Mouse (Mus musculus): ENCODE measurements at regions not wholly inside any gene's neighbourhood (a gene's known extent, or its start where the extent isn't known, plus 50 kb on each side); places are given as distances from the start of the nearest gene placed in this dataset.

DNA sequence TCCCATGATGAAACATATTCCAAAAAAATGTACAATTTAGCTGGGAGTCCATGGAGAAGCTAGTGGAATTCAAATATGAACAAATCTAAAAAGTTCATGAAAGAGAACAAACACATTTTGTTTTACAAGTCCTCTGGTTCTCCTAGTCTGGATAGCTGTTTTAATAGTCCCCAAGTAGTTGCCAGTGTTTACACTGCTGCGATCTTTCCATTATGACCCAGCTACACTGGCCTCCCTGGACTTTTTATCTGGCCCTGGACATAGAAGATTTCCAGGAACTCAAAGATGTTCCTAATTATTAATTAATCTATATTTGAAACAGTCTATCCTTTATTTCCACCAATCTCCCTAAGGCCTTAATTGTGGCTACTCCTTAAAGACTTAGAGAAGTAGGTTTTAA, 232.1 kb downstream of the Atp6ap1l start:
- DNase-seq (ENCODE audit: low read depth) = no peak
- TF ChIP-seq POLR2A (IDR thresholded peaks at IDR 0.05; ENCODE audit: borderline replicate concordance, extremely low read depth, insufficient read depth, insufficient read length, poor library complexity, severe bottlenecking) (no peak), CTCF (IDR thresholded peaks at IDR 0.05; ENCODE audit: borderline replicate concordance, extremely low read depth, insufficient read depth, insufficient read length) (no peak)

- no peak for TF ChIP-seq POLR2A (IDR thresholded peaks at IDR 0.05; ENCODE audit: borderline replicate concordance, extremely low read depth, insufficient read depth, insufficient read length, poor library complexity, severe bottlenecking)
- no peak for DNase-seq (ENCODE audit: low read depth)
Measured at GRCm38 (mm10) chr13:90661567-90662141, 243.5 kb downstream of the Atp6ap1l start.

DNA sequence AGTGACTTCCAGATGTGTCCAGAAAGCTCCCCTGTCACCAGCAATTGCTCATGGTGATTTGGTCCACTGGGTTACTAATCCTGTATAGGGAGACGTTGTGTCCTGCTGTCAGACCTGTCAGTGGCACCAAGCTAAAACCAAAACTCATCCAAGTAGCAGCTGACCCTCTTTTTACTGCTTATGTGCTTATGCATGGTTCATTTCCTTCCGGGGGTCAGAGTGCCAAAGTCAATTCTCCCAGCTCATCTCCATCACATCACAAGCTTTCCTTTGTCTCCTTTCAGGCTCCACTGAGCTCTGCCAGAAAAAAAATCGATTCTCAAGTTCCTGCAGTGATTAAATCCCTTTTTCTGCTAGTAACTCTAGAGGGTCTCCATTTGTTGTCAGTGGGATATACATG, 244.2 kb downstream of the Atp6ap1l start:
- DNase-seq (ENCODE audit: low read depth) = peak; percentile 49
- no peak for TF ChIP-seq CTCF (IDR thresholded peaks at IDR 0.05; ENCODE audit: borderline replicate concordance, extremely low read depth, insufficient read depth, insufficient read length)
- TF ChIP-seq POLR2A (IDR thresholded peaks at IDR 0.05; ENCODE audit: borderline replicate concordance, extremely low read depth, insufficient read depth, insufficient read length, poor library complexity, severe bottlenecking) = no peak

DNA sequence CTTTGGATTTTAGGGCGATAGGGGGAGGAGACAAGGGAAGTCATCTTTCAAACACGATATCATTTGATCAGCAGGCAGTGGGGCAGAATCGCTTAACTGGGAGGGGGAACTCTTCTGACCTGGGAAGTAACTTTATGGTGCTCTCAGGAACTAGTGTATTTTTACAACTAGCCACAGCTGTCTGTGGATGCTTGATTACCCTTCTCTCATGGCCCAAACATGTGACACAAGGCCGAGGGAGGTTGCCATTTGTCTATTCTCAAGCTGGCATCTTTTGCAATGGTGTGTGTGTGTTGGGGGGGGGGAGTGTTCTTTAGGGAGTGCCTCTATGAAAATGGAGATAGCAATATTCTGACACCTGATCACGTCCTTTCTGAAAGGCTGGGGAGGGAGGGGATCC, 246.1 kb downstream of the Atp6ap1l start:
- no peak for TF ChIP-seq CTCF (IDR thresholded peaks at IDR 0.05; ENCODE audit: borderline replicate concordance, extremely low read depth, insufficient read depth, insufficient read length)
- TF ChIP-seq POLR2A (IDR thresholded peaks at IDR 0.05; ENCODE audit: borderline replicate concordance, extremely low read depth, insufficient read depth, insufficient read length, poor library complexity, severe bottlenecking) = no peak
- DNase-seq (ENCODE audit: low read depth) = no peak

DNA sequence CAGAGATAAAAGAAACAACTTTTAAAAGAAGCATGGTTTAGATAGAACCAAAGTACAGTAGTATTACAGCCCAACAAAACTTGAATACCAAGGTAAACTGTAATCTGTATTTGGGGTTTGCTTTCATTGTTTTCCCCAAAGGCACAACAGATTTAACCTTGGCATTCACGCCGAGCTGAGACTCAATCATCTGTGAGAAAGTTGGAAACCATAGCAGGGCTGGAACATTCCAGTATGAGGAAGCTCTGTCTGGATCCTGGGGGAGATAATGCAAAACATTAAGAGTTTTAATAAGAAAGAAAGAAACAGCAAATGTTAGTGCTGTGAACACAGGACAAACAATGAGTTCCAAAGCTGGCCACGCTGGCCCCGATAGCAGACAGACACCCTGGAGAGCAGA, 258.8 kb downstream of the Atp6ap1l start:
- DNase-seq (ENCODE audit: low read depth) = no peak
- TF ChIP-seq CTCF (IDR thresholded peaks at IDR 0.05; ENCODE audit: borderline replicate concordance, extremely low read depth, insufficient read depth, insufficient read length) (no peak), POLR2A (IDR thresholded peaks at IDR 0.05; ENCODE audit: borderline replicate concordance, extremely low read depth, insufficient read depth, insufficient read length, poor library complexity, severe bottlenecking) (no peak)

DNA sequence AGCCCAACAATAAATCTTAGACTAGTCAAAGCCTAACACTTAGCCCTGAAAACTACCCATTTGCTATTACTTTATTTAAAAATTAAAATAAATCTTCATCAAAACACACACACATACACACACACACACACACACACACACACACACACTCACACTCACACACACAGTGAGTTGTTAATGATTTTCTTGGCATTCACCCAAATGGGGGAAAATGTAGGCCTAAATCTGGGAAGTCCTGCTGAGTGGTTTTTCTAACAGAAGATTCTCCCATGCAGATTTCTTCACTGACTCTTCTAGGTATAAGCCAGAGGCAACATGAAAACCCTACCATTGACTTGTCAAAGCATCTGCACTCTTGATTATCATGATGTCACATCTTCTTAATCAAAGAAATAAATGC, 260.9 kb downstream of the Atp6ap1l start:
- DNase-seq (ENCODE audit: low read depth) = peak; percentile 87
- no peak for TF ChIP-seq CTCF (IDR thresholded peaks at IDR 0.05; ENCODE audit: borderline replicate concordance, extremely low read depth, insufficient read depth, insufficient read length)
- no peak for TF ChIP-seq POLR2A (IDR thresholded peaks at IDR 0.05; ENCODE audit: borderline replicate concordance, extremely low read depth, insufficient read depth, insufficient read length, poor library complexity, severe bottlenecking)

DNA sequence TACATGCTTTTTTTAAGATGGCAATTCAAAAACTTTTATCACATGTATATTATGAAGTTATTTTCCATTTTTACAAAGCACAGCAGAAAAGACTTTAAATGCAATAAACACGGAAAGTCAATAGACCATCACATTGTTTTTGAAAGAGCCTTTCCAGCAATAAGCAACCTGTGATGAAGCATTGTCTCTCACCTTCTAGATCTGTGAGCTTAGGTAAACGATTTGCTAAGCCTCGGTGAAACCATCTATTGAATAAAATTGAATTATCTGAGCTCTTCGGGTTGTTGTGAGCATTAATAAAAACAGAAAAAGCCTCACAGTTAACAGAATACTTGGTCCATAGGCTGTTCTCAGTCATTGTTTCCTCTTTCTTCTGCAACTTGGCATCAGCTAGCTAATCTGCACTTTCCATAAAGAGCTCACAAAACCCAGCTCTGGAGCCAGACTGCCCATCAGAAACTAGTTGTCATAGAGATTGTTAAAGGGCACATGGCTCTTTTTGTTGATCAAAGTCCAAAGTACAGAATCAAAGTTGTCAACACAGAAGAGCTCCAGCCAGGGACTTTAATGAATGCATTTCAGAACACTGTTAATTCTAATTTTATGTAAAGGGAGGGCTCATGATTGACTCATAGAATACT, 261.5 kb downstream of the Atp6ap1l start:
- DNase-seq (ENCODE audit: low read depth) = peak; percentile 96
- TF ChIP-seq POLR2A (IDR thresholded peaks at IDR 0.05; ENCODE audit: borderline replicate concordance, extremely low read depth, insufficient read depth, insufficient read length, poor library complexity, severe bottlenecking) (no peak), CTCF (IDR thresholded peaks at IDR 0.05; ENCODE audit: borderline replicate concordance, extremely low read depth, insufficient read depth, insufficient read length) (no peak)

- DNase-seq (ENCODE audit: low read depth) = peak; percentile 95
- TF ChIP-seq POLR2A (IDR thresholded peaks at IDR 0.05; ENCODE audit: borderline replicate concordance, extremely low read depth, insufficient read depth, insufficient read length, poor library complexity, severe bottlenecking) (no peak), CTCF (IDR thresholded peaks at IDR 0.05; ENCODE audit: borderline replicate concordance, extremely low read depth, insufficient read depth, insufficient read length) (no peak)
Measured at GRCm38 (mm10) chr13:90643109-90643508, 262.0 kb downstream of the Atp6ap1l start.

DNA sequence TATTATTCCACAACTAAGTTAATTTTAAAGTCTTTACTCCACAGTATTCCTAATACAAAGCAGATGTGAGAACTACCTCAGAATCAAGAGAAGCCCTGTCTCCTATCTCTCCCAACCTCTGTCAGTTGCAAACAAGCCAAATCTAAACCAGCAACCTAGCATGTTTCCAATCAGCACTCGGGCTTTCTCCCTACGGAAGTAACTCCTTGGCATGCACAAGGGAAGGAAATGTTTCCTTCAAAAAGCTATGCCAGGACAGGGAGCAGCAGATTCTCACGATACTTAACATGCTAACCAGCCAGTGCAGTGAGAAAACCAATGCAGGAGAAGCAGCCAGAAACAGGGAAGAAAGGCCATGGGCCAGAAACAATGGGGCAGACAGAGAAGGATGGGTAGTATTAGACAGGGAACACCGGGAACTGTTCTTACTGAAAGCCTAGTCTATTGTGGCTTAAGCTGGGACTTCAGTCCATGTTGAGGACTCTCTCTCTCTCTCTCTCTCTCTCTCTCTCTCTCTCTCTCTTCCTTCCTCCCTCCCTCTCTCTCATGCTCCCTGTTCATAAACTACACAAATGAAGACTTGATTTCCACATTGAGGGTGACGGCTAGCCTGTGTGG, 262.8 kb downstream of the Atp6ap1l start:
- TF ChIP-seq POLR2A (IDR thresholded peaks at IDR 0.05; ENCODE audit: borderline replicate concordance, extremely low read depth, insufficient read depth, insufficient read length, poor library complexity, severe bottlenecking) (no peak), CTCF (IDR thresholded peaks at IDR 0.05; ENCODE audit: borderline replicate concordance, extremely low read depth, insufficient read depth, insufficient read length) (no peak)
- DNase-seq (ENCODE audit: low read depth) = peak; percentile 57
